Mouse (Mus musculus) cerebellum, adult 2 months (tissue): Measurements from ENCODE around the gene Defb22. TPM values are rescaled to one million over a fixed set of nuclear protein-coding genes. Genes with fewer than 3 reads are reported as not detected.

Experiments
- DNase-seq, 2 experiments: peaks; one replicate each; pipeline ENCODE4 v3.0.0; 2021
- H3K27ac ChIP-seq: fragments of 200-500 bp; 2 replicates; pipeline ENCODE4 v1.5.1; 2012; ENCODE audit warnings: low read length, control low read depth, inconsistent platforms; ENCODE audit not compliant: insufficient read depth
- H3K27me3 ChIP-seq: fragments of 200-500 bp; 2 replicates; pipeline ENCODE4 v1.6.1; 2012; ENCODE audit warnings: inconsistent platforms, mild to moderate bottlenecking, low read length, moderate library complexity; ENCODE audit not compliant: control insufficient read depth, insufficient read depth
- H3K4me1 ChIP-seq: fragments of 200-500 bp; 2 replicates; pipeline ENCODE4 v1.6.1; 2011; ENCODE audit warnings: low read length; ENCODE audit not compliant: control insufficient read depth, insufficient read depth
- H3K4me3 ChIP-seq: fragments of 200-500 bp; replicated peaks from 2 replicates; pipeline ENCODE3; 2011; ENCODE audit warnings: mild to moderate bottlenecking, low read depth, low read length, control low read depth; ENCODE audit not compliant: insufficient read depth
- CTCF ChIP-seq: fragments of 200-500 bp; IDR thresholded peaks from 2 replicates; pipeline ENCODE4 v1.5.1; 2011; ENCODE audit warnings: low read depth, mild to moderate bottlenecking, control low read depth, low read length, moderate library complexity, borderline replicate concordance; ENCODE audit not compliant: insufficient read depth
- POLR2A ChIP-seq: fragments of 200-500 bp; IDR thresholded peaks from 2 replicates; pipeline ENCODE4 v1.6.1; 2011; ENCODE audit warnings: low read length, control low read depth, borderline replicate concordance; ENCODE audit not compliant: insufficient read depth
- WGBS: fragments of 180-500 bp; shearing (Covaris S2); methylation state at CpG from one replicate; pipeline ENCODE4 v1.1.7; 2018; 5-methylcytosine and 5-hydroxymethylcytosine counted together
- polyA plus RNA-seq: library from polyadenylated mRNA; depleted of rRNA; stranded (reverse); fragments of >200 nt; gene quantifications from 2 replicates; pipeline ENCODE4 v1.2.3, GENCODE M21; 2012

Defb22 gene
- polyA plus RNA-seq, 1 experiment = not detected

GRCm38 (mm10) chr2:152487024-152487423, 2.9 kb downstream of the Defb22 start:
- H3K27ac ChIP-seq = no peak overlapping the region
- WGBS = 69% methylated on average over 2 of the region's 2 CpGs
- no peak overlapping the region for H3K4me3 ChIP-seq
- no peaks in the 10 kb centered on the region for H3K4me1 ChIP-seq
- no peaks in the 10 kb centered on the region; the same call in 1 of the 2 replicates for H3K27me3 ChIP-seq
- no peak for DNase-seq
- TF ChIP-seq POLR2A (no peak), CTCF (no peak)

- TF ChIP-seq CTCF = no peak
- TF ChIP-seq POLR2A = no peak
Observed at GRCm38 (mm10) chr2:152481726-152482125, 8.2 kb downstream of the Defb22 start.

GRCm38 (mm10) chr2:152480881-152481280, 9.1 kb downstream of the Defb22 start:
- no peak overlapping the region for H3K27ac ChIP-seq
- no peaks in the 10 kb centered on the region for H3K27me3 ChIP-seq
- no peaks in the 10 kb centered on the region for H3K4me1 ChIP-seq
- 86% methylated on average over 3 of the region's 3 CpGs for WGBS
- TF ChIP-seq POLR2A (no peak), CTCF (no peak)
- no peak for DNase-seq
- no peak overlapping the region for H3K4me3 ChIP-seq

More at GRCm38 (mm10) chr2:152481726-152482125, 8.2 kb downstream of the Defb22 start:
- WGBS = 93% methylated on average over 7 of the region's 7 CpGs
- Histone ChIP-seq H3K27me3 (no peaks in the 10 kb centered on the region), H3K27ac (no peak overlapping the region), H3K4me3 (no peak overlapping the region), H3K4me1 (no peaks in the 10 kb centered on the region)
- DNase-seq = no peak

GRCm38 (mm10) chr2:152476763-152477162, 13.2 kb downstream of the Defb22 start, which contains the start of gene Defb20:
Gene Defb20 (plus strand): TSS chr2:152477063.
- H3K27ac ChIP-seq = no peak within 1 kb of the TSS
- WGBS = 54% methylated on average over 2 of the region's 2 CpGs
- H3K4me3 ChIP-seq = no peak within 1 kb of the TSS
- no peak for DNase-seq
- H3K4me1 ChIP-seq = no peaks in the 10 kb centered on the region
- no peaks in the 10 kb centered on the region for H3K27me3 ChIP-seq
- TF ChIP-seq CTCF (no peak), POLR2A (no peak)

GRCm38 (mm10) chr2:152472434-152472833, 17.5 kb downstream of the Defb22 start:
- TF ChIP-seq POLR2A (no peak), CTCF (no peak)
- Histone ChIP-seq H3K27me3 (no peaks in the 10 kb centered on the region), H3K4me1 (no peaks in the 10 kb centered on the region), H3K27ac (no peak overlapping the region), H3K4me3 (no peak overlapping the region)
- DNase-seq = no peak
- WGBS = 41% methylated on average over 3 of the region's 3 CpGs

- Histone ChIP-seq H3K27ac (no peak overlapping the region), H3K4me3 (no peak overlapping the region), H3K4me1 (no peaks in the 10 kb centered on the region), H3K27me3 (no peaks in the 10 kb centered on the region)
- TF ChIP-seq POLR2A = no peak
- TF ChIP-seq CTCF = no peak
- WGBS = 28% methylated on average over 7 of the region's 7 CpGs
- peak in 1 of 2 experiments; percentile 12 for DNase-seq
Observed at GRCm38 (mm10) chr2:152470973-152471372, 19.0 kb downstream of the Defb22 start.

GRCm38 (mm10) chr2:152464570-152465150, 25.3 kb downstream of the Defb22 start, which contains the start of gene Defb23:
Gene Defb23 (minus strand): TSS chr2:152464620.
- no peak within 1 kb of the TSS for H3K4me3 ChIP-seq
- no peaks in the 10 kb centered on the region for H3K27me3 ChIP-seq
- no peaks in the 10 kb centered on the region for H3K4me1 ChIP-seq
- no peak for DNase-seq
- H3K27ac ChIP-seq = no peak within 1 kb of the TSS
- WGBS = 88% methylated on average over 3 of the region's 3 CpGs
- no peak for TF ChIP-seq CTCF

- DNase-seq = no peak
Observed at GRCm38 (mm10) chr2:152459241-152459640, 30.7 kb downstream of the Defb22 start.

GRCm38 (mm10) chr2:152452101-152452781, 37.7 kb downstream of the Defb22 start:
- H3K4me3 ChIP-seq = no peak overlapping the region
- no peaks in the 10 kb centered on the region; the same call in 1 of the 2 replicates for H3K4me1 ChIP-seq
- no peaks in the 10 kb centered on the region for H3K27me3 ChIP-seq
- no peak for TF ChIP-seq CTCF
- TF ChIP-seq POLR2A = no peak
- peak in 1 of 2 experiments; percentile 60 for DNase-seq
- H3K27ac ChIP-seq = no peak overlapping the region
- 44% methylated on average over 4 of the region's 4 CpGs for WGBS

More at GRCm38 (mm10) chr2:152459241-152459640, 30.7 kb downstream of the Defb22 start:
- 50% methylated on average over 13 of the region's 13 CpGs for WGBS
- Histone ChIP-seq H3K27ac (no peak overlapping the region), H3K4me3 (no peak overlapping the region), H3K27me3 (no peaks in the 10 kb centered on the region), H3K4me1 (no peaks in the 10 kb centered on the region)
- TF ChIP-seq CTCF (no peak), POLR2A (no peak)
